Mouse (Mus musculus): Measurements from ENCODE around the gene Pole2. TPM values are rescaled to one million over a fixed set of nuclear protein-coding genes. Genes with fewer than 3 reads are reported as not detected.

Pole2 gene
- polyA plus RNA-seq, 1 experiment from 2014 or later: 15.3 TPM

DNA sequence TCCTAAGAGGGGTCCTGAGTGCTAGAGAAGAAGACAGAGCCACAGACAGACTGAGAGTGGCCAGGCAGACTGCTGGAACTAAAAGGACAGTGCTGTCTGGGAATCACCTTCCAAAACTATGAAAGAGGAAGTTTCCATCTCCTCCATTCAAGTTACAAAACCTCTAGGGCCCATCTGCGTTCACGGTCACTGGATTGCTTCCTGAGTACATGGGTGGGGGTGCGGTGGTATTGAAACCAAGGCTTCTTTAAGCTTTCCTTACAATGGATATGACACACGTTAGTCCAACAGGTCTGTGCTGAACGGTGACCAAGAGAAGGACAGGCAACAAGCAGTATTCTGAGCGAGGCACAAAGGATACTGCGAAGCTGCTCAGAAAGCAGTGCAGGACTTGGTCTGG lies 13.6 kb downstream of the Pole2 start:
- 75% methylated on average over 7 of the region's 7 CpGs for WGBS (ENCODE audit: insufficient replicate concordance)

DNA sequence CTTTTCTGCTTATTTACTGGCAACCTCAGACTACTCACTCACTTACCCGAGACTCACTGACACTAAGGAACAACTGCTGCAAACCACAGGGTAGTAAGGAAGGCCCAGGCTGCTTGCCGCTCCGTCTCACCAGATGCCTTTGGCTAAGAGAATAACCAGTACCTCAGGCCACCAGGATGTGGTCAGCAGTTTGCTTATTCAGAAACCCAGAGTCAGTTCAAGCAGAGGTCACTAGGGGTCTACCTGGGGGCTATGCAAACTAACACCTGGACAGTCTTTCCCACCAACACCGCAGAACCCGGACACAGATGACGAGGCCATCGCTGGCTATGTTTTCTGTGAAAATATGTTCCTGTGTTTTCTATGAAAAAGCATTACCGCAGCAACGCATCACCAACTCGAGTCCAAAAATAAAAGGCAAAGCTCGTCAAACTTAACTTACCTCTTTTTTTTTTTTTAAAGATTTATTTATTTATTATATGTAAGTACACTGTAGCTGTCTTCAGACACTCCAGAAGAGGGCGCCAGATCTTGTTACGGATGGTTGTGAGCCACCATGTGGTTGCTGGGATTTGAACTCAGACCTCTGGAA lies 14.7 kb downstream of the Pole2 start:
- no peak for ATAC-seq (ENCODE audit: low read depth)
- Histone ChIP-seq H3K27me3 (ENCODE audit: control insufficient read depth, insufficient read depth, low read depth, low read length) (no peaks in the 10 kb centered on the region), H3K9ac (ENCODE audit: low read depth, low read length) (no peak overlapping the region), H3K27ac (ENCODE audit: low read length) (no peak overlapping the region), H3K4me1 (ENCODE audit: control insufficient read depth, low read depth, low read length) (no peaks in the 10 kb centered on the region), H3K36me3 (ENCODE audit: control insufficient read depth, insufficient read depth) (peaks cover 23% of the 10 kb centered on the region), H3K9me3 (replicated peaks; ENCODE audit: control insufficient read depth, low read length) (no peaks in the 10 kb centered on the region), H3K4me2 (ENCODE audit: low read depth, low read length) (no peak overlapping the region), H3K4me3 (ENCODE audit: low read depth, low read length) (no peak overlapping the region)
- 78% methylated on average over 13 of the region's 13 CpGs for WGBS (ENCODE audit: insufficient replicate concordance)

More for the DNA sequence above, 13.6 kb downstream of the Pole2 start:
- no peaks in the 10 kb centered on the region for H3K4me1 ChIP-seq (ENCODE audit: control insufficient read depth, low read depth, low read length)
- H3K36me3 ChIP-seq (ENCODE audit: control insufficient read depth, insufficient read depth): peaks cover 25% of the 10 kb centered on the region
- no peak overlapping the region for H3K9ac ChIP-seq (ENCODE audit: low read depth, low read length)
- H3K27me3 ChIP-seq (ENCODE audit: control insufficient read depth, insufficient read depth, low read depth, low read length): no peaks in the 10 kb centered on the region
- no peak overlapping the region for H3K4me3 ChIP-seq (ENCODE audit: low read depth, low read length)
- H3K4me2 ChIP-seq (ENCODE audit: low read depth, low read length): no peak overlapping the region
- no peak overlapping the region for H3K27ac ChIP-seq (ENCODE audit: low read length)
- ATAC-seq (ENCODE audit: low read depth): no peak
- no peaks in the 10 kb centered on the region for H3K9me3 ChIP-seq (replicated peaks; ENCODE audit: control insufficient read depth, low read length)

DNA sequence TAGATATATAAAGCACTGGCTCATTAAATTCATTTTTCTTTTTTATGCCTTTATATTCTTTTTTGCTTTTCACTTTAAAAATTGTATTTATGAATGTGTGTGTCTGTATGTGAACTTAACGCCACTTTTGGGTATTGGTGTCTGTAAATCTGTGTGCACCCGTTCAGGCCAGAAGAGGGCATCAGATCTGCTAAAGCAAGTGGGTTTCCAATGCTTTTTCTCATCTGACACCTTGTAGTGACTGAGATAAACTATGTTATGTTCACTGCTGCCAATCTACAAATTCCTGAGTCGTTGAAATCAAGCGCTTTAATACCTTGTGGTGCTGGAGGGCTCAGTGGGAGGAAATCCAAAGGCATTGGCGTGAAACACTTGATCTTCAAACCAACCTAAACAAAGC lies 16.9 kb downstream of the Pole2 start:
- peaks cover 25% of the 10 kb centered on the region for H3K36me3 ChIP-seq (ENCODE audit: control insufficient read depth, insufficient read depth)
- no peaks in the 10 kb centered on the region for H3K4me1 ChIP-seq (ENCODE audit: control insufficient read depth, low read depth, low read length)
- H3K27me3 ChIP-seq (ENCODE audit: control insufficient read depth, insufficient read depth, low read depth, low read length): no peaks in the 10 kb centered on the region
- no peaks in the 10 kb centered on the region for H3K9me3 ChIP-seq (replicated peaks; ENCODE audit: control insufficient read depth, low read length)
- 77% methylated on average over 5 of the region's 5 CpGs for WGBS (ENCODE audit: insufficient replicate concordance)
- no peak overlapping the region for H3K9ac ChIP-seq (ENCODE audit: low read depth, low read length)
- H3K4me3 ChIP-seq (ENCODE audit: low read depth, low read length): no peak overlapping the region
- ATAC-seq (ENCODE audit: low read depth): no peak
- no peak overlapping the region for H3K4me2 ChIP-seq (ENCODE audit: low read depth, low read length)
- H3K27ac ChIP-seq (ENCODE audit: low read length): no peak overlapping the region

DNA sequence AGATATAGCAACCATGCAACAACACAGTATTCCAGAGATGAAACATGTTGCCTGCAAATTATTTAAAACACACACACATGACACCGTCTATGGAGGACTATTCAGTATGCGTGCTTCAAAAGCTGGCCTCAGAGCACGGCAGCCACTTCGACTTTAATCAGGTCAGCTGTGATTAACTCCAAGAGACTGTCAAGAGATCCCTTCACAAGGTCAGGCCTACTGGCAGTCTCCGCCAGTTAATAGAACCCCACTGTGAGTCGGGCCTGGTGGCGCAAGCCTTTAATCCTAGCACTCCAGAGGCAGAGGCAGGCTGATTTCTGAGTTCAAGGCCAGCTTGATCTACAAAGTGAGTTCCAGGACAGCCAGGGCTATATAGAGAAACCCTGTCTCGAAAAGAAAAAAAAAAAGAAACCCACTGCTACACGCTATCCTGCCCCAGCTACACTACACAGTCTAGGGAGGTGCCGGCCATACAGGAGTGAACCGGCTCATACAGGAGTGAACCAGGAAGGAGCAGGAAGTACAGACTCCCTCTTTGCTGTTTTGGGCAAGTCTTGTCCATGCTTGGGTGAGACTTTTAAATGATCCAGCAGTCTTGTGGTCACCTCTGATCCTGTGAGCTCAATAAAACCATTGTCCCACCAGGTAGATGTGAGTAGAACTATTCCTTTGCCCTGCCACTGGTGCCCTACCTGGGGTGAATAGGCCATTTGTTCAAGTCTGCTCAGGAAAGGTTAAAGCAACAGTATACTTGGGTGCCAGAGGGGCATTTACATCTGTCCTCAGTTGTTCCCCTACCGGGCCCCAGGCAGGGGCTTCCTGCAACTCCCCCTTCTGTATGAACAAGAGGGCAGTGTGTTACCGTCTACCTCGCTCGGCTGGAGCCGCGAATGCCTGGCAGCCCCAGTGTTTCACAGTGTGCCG lies 17.7 kb downstream of the Pole2 start:
- H3K9me3 ChIP-seq (replicated peaks; ENCODE audit: control insufficient read depth, low read length): no peaks in the 10 kb centered on the region
- no peaks in the 10 kb centered on the region for H3K4me1 ChIP-seq (ENCODE audit: control insufficient read depth, low read depth, low read length)
- no peak overlapping the region for H3K27ac ChIP-seq (ENCODE audit: low read length)
- H3K9ac ChIP-seq (ENCODE audit: low read depth, low read length): no peak overlapping the region
- H3K4me3 ChIP-seq (ENCODE audit: low read depth, low read length): no peak overlapping the region
- no peak overlapping the region for H3K4me2 ChIP-seq (ENCODE audit: low read depth, low read length)
- H3K27me3 ChIP-seq (ENCODE audit: control insufficient read depth, insufficient read depth, low read depth, low read length): no peaks in the 10 kb centered on the region
- 89% methylated on average over 18 of the region's 18 CpGs for WGBS (ENCODE audit: insufficient replicate concordance)
- no peak for ATAC-seq (ENCODE audit: low read depth)
- peaks cover 26% of the 10 kb centered on the region for H3K36me3 ChIP-seq (ENCODE audit: control insufficient read depth, insufficient read depth)

DNA sequence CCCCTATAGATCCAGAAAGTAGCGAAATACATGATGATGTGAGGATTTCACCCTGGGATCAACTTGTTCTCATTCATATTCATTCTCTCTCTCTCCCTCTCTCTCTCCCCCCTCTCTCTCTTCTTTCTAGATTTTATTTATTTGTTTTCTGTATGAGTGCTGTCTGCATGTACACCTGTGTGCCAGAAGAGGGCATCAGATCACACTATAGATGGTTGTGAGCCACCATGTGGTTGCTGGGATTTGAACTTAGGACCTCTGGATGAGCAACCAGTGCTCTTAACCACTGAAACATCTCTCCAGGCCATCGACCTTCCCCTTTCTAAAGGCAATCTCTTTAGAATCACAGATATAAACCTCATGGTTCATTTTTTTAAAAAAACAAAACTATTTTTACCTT lies 19.5 kb downstream of the Pole2 start:
- 81% methylated on average over 2 of the region's 2 CpGs for WGBS (ENCODE audit: insufficient replicate concordance)
- no peaks in the 10 kb centered on the region for H3K4me1 ChIP-seq (ENCODE audit: control insufficient read depth, low read depth, low read length)
- H3K36me3 ChIP-seq (ENCODE audit: control insufficient read depth, insufficient read depth): peaks cover 21% of the 10 kb centered on the region
- no peaks in the 10 kb centered on the region for H3K27me3 ChIP-seq (ENCODE audit: control insufficient read depth, insufficient read depth, low read depth, low read length)
- no peak overlapping the region for H3K9ac ChIP-seq (ENCODE audit: low read depth, low read length)
- no peak overlapping the region for H3K27ac ChIP-seq (ENCODE audit: low read length)
- H3K4me2 ChIP-seq (ENCODE audit: low read depth, low read length): no peak overlapping the region
- no peak overlapping the region for H3K4me3 ChIP-seq (ENCODE audit: low read depth, low read length)
- no peak for ATAC-seq (ENCODE audit: low read depth)
- no peaks in the 10 kb centered on the region for H3K9me3 ChIP-seq (replicated peaks; ENCODE audit: control insufficient read depth, low read length)

DNA sequence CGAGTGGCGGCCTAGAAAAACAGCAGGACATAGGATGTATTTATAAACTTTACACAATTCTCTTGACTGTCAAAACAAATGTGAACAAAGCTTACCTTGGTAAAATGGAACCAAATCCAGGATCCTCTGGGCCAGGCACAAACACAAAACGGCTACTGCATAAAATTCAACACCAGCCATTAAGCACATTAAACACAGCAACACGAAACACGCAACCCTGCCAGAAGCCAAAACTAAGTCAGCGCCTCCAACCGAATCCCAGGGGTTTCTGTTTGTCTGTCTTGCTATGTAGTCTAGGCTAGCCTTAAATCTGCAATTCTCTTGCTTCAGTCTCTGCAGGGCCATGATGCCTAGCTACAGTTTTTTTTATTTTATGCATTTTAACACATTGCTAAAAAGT lies 20.1 kb downstream of the Pole2 start:
- no peak for ATAC-seq (ENCODE audit: low read depth)
- H3K9ac ChIP-seq (ENCODE audit: low read depth, low read length): no peak overlapping the region
- H3K4me1 ChIP-seq (ENCODE audit: control insufficient read depth, low read depth, low read length): no peaks in the 10 kb centered on the region
- H3K27ac ChIP-seq (ENCODE audit: low read length): no peak overlapping the region
- H3K36me3 ChIP-seq (ENCODE audit: control insufficient read depth, insufficient read depth): peaks cover 18% of the 10 kb centered on the region
- no peak overlapping the region for H3K4me2 ChIP-seq (ENCODE audit: low read depth, low read length)
- WGBS (ENCODE audit: insufficient replicate concordance): 87% methylated on average over 7 of the region's 7 CpGs
- no peak overlapping the region for H3K4me3 ChIP-seq (ENCODE audit: low read depth, low read length)
- no peaks in the 10 kb centered on the region for H3K9me3 ChIP-seq (replicated peaks; ENCODE audit: control insufficient read depth, low read length)
- no peaks in the 10 kb centered on the region for H3K27me3 ChIP-seq (ENCODE audit: control insufficient read depth, insufficient read depth, low read depth, low read length)

DNA sequence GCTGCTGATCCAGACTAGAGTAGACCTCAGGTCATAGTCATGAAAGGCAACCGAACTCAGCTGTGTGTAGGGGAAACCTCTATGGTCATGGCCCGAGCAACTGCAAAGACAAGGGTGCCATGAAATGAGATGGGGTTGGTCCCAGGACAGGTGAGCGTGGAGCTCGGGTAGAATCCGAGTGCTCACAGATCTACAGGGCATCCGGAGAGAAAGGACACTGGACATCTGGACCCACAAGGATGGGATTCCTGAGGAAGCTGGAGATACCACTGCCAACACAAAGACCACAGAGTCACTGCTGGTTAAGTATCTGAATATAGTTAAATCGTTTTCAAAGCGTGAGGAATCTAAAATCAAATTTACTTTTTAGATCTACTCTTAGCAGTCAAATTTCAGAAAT lies 20.6 kb downstream of the Pole2 start:
- Histone ChIP-seq H3K9ac (ENCODE audit: low read depth, low read length) (no peak overlapping the region), H3K4me2 (ENCODE audit: low read depth, low read length) (no peak overlapping the region), H3K36me3 (ENCODE audit: control insufficient read depth, insufficient read depth) (peaks cover 22% of the 10 kb centered on the region), H3K4me1 (ENCODE audit: control insufficient read depth, low read depth, low read length) (no peaks in the 10 kb centered on the region), H3K9me3 (replicated peaks; ENCODE audit: control insufficient read depth, low read length) (no peaks in the 10 kb centered on the region), H3K27me3 (ENCODE audit: control insufficient read depth, insufficient read depth, low read depth, low read length) (no peaks in the 10 kb centered on the region), H3K4me3 (ENCODE audit: low read depth, low read length) (no peak overlapping the region), H3K27ac (ENCODE audit: low read length) (no peak overlapping the region)
- WGBS (ENCODE audit: insufficient replicate concordance): 84% methylated on average over 8 of the region's 8 CpGs
- no peak for ATAC-seq (ENCODE audit: low read depth)

DNA sequence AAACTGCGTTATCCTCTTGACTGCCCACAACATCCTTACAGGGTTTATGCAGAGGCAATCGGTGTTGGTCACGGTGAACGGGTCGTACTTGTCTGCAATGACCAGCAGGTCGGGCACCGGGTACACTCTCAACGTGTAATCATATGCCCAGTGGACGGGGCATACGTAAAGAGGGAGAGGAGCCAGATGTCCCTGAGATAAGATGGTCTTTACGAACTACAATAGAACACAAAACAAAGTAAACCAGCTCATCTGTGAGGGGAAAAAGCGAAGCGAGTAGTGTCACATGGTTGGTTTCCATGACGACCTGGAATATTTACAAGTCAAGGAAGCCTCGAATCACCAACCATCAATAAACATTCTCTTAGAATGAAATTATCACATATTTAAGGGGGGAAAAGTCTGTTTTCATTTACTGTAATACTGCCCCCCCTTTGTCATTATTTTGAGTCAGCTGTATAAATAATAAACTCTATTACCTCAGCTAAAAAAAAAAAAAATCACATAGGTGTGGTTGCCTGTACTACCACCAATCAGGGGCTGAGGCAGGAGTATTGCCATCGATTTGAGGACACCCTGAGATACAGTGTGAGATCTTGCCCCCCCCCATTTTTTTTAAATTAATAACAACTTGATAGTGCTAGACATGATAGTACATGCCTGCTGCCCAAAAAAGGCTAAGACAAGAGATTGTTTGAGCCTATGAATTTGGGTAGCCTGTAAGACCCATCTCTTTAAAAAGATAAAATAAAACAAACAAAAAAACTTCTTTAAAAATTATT lies 23.8 kb downstream of the Pole2 start, which contains the start of gene Gm49384:
Gene Gm49384, minus strand, starts transcription at position 216 of the 782 bp plus-strand sequence.
- H3K4me2 ChIP-seq (ENCODE audit: low read depth, low read length): no peak within 1 kb of the TSS
- no peaks in the 10 kb centered on the region for H3K9me3 ChIP-seq (replicated peaks; ENCODE audit: control insufficient read depth, low read length)
- no peak within 1 kb of the TSS for H3K4me3 ChIP-seq (ENCODE audit: low read depth, low read length)
- peaks cover 30% of the 10 kb centered on the region for H3K36me3 ChIP-seq (ENCODE audit: control insufficient read depth, insufficient read depth)
- 83% methylated on average over 16 of the region's 16 CpGs for WGBS (ENCODE audit: insufficient replicate concordance)
- no peak for ATAC-seq (ENCODE audit: low read depth)
- H3K27ac ChIP-seq (ENCODE audit: low read length): no peak within 1 kb of the TSS
- no peak within 1 kb of the TSS for H3K9ac ChIP-seq (ENCODE audit: low read depth, low read length)
- H3K27me3 ChIP-seq (ENCODE audit: control insufficient read depth, insufficient read depth, low read depth, low read length): no peaks in the 10 kb centered on the region
- peaks cover under 1% of the 10 kb centered on the region for H3K4me1 ChIP-seq (ENCODE audit: control insufficient read depth, low read depth, low read length)

Measured in liver, embryonic 16.5 days (tissue).